Mouse (Mus musculus) cortical plate, adult 2 months (tissue): ENCODE data around the gene Selenot.

Experiments
- CTCF ChIP-seq: fragments of 200-500 bp; IDR thresholded peaks from 2 replicates; pipeline ENCODE4 v1.5.1; 2011; ENCODE audit warnings: mild to moderate bottlenecking, control low read depth, low read length; ENCODE audit not compliant: insufficient read depth; ENCODE audit errors: extremely low read depth
- POLR2A ChIP-seq: fragments of 200-500 bp; IDR thresholded peaks from 2 replicates; pipeline ENCODE4 v1.6.1; 2011; ENCODE audit warnings: mild to moderate bottlenecking, low read length, control low read depth; ENCODE audit not compliant: insufficient read depth; ENCODE audit errors: extremely low read depth

GRCm38 (mm10) chr3:58582297-58582696 lies 5.9 kb downstream of the Selenot start:
- TF ChIP-seq POLR2A, result no peak
- TF ChIP-seq CTCF, result no peak
